Mouse (Mus musculus): ENCODE measurements around the gene Gm49721. TPM values are rescaled to one million over a fixed set of nuclear protein-coding genes. Genes with fewer than 3 reads are reported as not detected.
"Not testable (repeated sequence)": the region's sequence is repeated elsewhere in the genome, so short reads cannot be mapped to it uniquely, and the experiment has no call there.

Gene Gm49721
- polyA plus RNA-seq, 1 experiment from 2014 or later, result 0.12 TPM

DNA sequence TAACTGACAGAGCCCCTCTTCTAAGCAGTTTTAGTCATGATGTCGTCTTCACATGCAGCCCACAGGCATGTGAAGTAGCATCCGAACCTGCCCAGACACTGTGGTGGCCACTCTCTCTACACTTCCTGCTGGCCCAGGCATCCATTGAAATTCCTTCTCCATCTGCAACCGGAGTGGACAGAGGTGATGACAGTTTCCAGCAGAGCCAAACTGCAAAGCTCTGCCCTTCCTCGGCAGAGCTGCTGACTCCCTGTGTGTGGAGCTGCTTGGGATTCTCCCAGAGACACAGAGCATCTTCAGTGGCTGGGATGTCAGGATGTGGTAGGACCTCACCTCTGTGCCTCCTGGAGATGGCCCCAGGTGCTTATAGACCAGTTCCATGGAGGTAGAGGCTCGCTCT is 105.8 kb downstream of the Gm49721 start:
- H3K4me2 ChIP-seq; DNase-seq (ENCODE audit: low spot score); H3K27me3 ChIP-seq (replicated peaks; ENCODE audit: control insufficient read depth, insufficient read depth, low read length); H3K36me3 ChIP-seq (ENCODE audit: control insufficient read depth, insufficient read depth, low read length); H3K4me3 ChIP-seq (ENCODE audit: low read depth, low read length); H3K4me1 ChIP-seq (replicated peaks; ENCODE audit: control insufficient read depth, insufficient read depth, low read length); H3K9me3 ChIP-seq (ENCODE audit: control insufficient read depth, low read length); H3K27ac ChIP-seq (ENCODE audit: low read depth, low read length); H3K9ac ChIP-seq (ENCODE audit: low read depth, low read length); ATAC-seq (replicated peaks; ENCODE audit: low FRiP score): not testable (repeated sequence)
- WGBS, result no CpG with 5 or more reads among the region's 5 CpGs

DNA sequence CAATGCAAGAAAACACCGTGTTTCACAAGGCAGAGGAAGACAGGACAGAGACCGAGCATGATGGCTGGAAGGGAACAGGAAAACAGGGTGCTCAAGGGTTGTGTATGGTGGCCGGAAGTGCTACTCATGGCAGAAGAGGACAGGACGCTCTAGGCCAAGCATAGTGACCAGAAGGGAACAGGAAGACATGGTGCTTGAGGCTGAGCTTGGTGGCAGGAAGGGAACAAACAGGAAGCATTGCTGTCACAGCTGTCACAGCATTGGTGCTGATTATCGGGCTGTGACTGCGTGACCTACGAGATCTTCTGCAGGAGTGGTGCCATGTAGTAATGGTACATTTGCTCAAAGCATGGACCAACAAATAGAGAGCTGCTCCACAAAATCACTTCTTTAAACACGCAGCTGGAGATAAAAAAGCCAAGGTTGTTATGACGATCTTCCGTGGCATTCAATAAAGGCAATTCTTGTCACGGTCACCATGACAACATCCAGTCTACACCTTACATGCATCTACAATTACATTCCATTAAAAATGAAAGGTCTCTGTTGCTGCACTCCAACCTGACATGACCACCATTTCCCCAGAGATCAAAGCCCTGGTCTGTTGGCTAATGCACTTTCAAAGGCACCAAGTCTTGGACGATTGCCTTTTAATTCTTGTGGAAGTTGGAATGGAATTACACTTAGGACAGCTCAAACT is 106.9 kb downstream of the Gm49721 start:
- DNase-seq (ENCODE audit: low spot score); H3K9me3 ChIP-seq (ENCODE audit: control insufficient read depth, low read length): not testable (repeated sequence)
- WGBS, result no CpG with 5 or more reads among the region's 12 CpGs

GRCm38 (mm10) chr17:7086836-7087235 is 108.1 kb downstream of the Gm49721 start:
- not testable (repeated sequence) for H3K27me3 ChIP-seq (replicated peaks; ENCODE audit: control insufficient read depth, insufficient read depth, low read length); H3K9ac ChIP-seq (ENCODE audit: low read depth, low read length); DNase-seq (ENCODE audit: low spot score); H3K4me1 ChIP-seq (replicated peaks; ENCODE audit: control insufficient read depth, insufficient read depth, low read length); H3K9me3 ChIP-seq (ENCODE audit: control insufficient read depth, low read length); H3K36me3 ChIP-seq (ENCODE audit: control insufficient read depth, insufficient read depth, low read length); H3K4me2 ChIP-seq; H3K27ac ChIP-seq (ENCODE audit: low read depth, low read length); H3K4me3 ChIP-seq (ENCODE audit: low read depth, low read length); ATAC-seq (replicated peaks; ENCODE audit: low FRiP score)
- WGBS, result 81% methylated on average over 6 of the region's 8 CpGs

More for the DNA sequence above, 106.9 kb downstream of the Gm49721 start:
- not testable (repeated sequence) for H3K4me3 ChIP-seq (ENCODE audit: low read depth, low read length); H3K27me3 ChIP-seq (replicated peaks; ENCODE audit: control insufficient read depth, insufficient read depth, low read length); H3K27ac ChIP-seq (ENCODE audit: low read depth, low read length); H3K4me2 ChIP-seq; H3K4me1 ChIP-seq (replicated peaks; ENCODE audit: control insufficient read depth, insufficient read depth, low read length); H3K36me3 ChIP-seq (ENCODE audit: control insufficient read depth, insufficient read depth, low read length); ATAC-seq (replicated peaks; ENCODE audit: low FRiP score); H3K9ac ChIP-seq (ENCODE audit: low read depth, low read length)

Other genes starting within 250 kb of the Gm49721 start
- gene Ezr, start 196.1 kb upstream of the Gm49721 start, polyA plus RNA-seq (2014; fragmentation: Nextera tagmentation; extraction: Ambion mirVana), result 96.2 and 97.3 TPM in 2 replicates
- 28.1 and 29.6 TPM in 2 replicates for gene Rsph3b, start 30.2 kb upstream of the Gm49721 start, polyA plus RNA-seq (2014; fragmentation: Nextera tagmentation; extraction: Ambion mirVana)
- gene Tagap1, start 17.7 kb upstream of the Gm49721 start, polyA plus RNA-seq (2014; fragmentation: Nextera tagmentation; extraction: Ambion mirVana), result 36.4 TPM in 2 replicates
- gene Rnaset2b, start 8.3 kb upstream of the Gm49721 start, polyA plus RNA-seq (2014; fragmentation: Nextera tagmentation; extraction: Ambion mirVana), result 138 and 150 TPM in 2 replicates
- not detected in 2 replicates for gene Gm1604a, start 46.7 kb downstream of the Gm49721 start, polyA plus RNA-seq (2014; fragmentation: Nextera tagmentation; extraction: Ambion mirVana)
- gene Rps6ka2, start 191.2 kb downstream of the Gm49721 start, polyA plus RNA-seq (2014; fragmentation: Nextera tagmentation; extraction: Ambion mirVana), result 12.7 and 13.2 TPM in 2 replicates